Mouse (Mus musculus) forebrain, embryonic 11.5 days (tissue): ENCODE data around the gene 4930453N24Rik. TPM values are rescaled to one million over a fixed set of nuclear protein-coding genes. Genes with fewer than 3 reads are reported as not detected.

ENCODE experiments used
- ATAC-seq: fragments of 200-750 bp; cut with Nextera tagmentation; replicated peaks from 2 replicates; pipeline ENCODE4 v1.8.0; 2017; ENCODE audit warnings: moderate TSS enrichment; ENCODE audit not compliant: low FRiP score
- DNase-seq: peaks from one replicate; pipeline ENCODE4 v3.0.0-alpha.2; 2017; ENCODE audit warnings: low spot score
- H3K27ac ChIP-seq: fragments of 300-500 bp; sonication (generic); 2 replicates; pipeline ENCODE4 v1.5.1; 2014; ENCODE audit warnings: low read depth, low read length
- H3K27me3 ChIP-seq: fragments of 300-500 bp; sonication (generic); 2 replicates; pipeline ENCODE4 v1.6.1; 2014; ENCODE audit warnings: mild to moderate bottlenecking, low read length, mixed read lengths; ENCODE audit not compliant: control insufficient read depth, insufficient read depth
- H3K36me3 ChIP-seq: fragments of 300-500 bp; sonication (generic); 2 replicates; pipeline ENCODE4 v1.6.1; 2014; ENCODE audit warnings: mild to moderate bottlenecking, low read length, moderate library complexity, mixed read lengths; ENCODE audit not compliant: control insufficient read depth, insufficient read depth
- H3K4me1 ChIP-seq: fragments of 300-500 bp; sonication (generic); replicated peaks from 2 replicates; pipeline ENCODE4 v1.6.1; 2014; ENCODE audit warnings: low read length, mixed read lengths; ENCODE audit not compliant: control insufficient read depth, insufficient read depth
- H3K4me2 ChIP-seq: fragments of 300-500 bp; sonication (generic); 2 replicates; pipeline ENCODE4 v1.6.1; 2014; ENCODE audit warnings: low read depth, mild to moderate bottlenecking, low read length, moderate library complexity, mixed read lengths; ENCODE audit not compliant: severe bottlenecking
- H3K4me3 ChIP-seq: fragments of 300-500 bp; sonication (generic); 2 replicates; pipeline ENCODE4 v1.5.1; 2014; ENCODE audit warnings: low read depth, low read length
- H3K9ac ChIP-seq: fragments of 300-500 bp; sonication (generic); 2 replicates; pipeline ENCODE4 v1.6.1; 2014; ENCODE audit warnings: low read length
- H3K9me3 ChIP-seq: fragments of 300-500 bp; sonication (generic); 2 replicates; pipeline ENCODE4 v1.6.1; 2016; ENCODE audit warnings: low read length, mixed read lengths; ENCODE audit not compliant: control insufficient read depth
- WGBS: fragments of 180-500 bp; shearing (Covaris S2); extraction: QIAGEN DNeasy Blood & Tissue Kit; methylation state at CpG from one replicate; pipeline ENCODE4 v1.1.7; 2014; 5-methylcytosine and 5-hydroxymethylcytosine counted together
- polyA plus RNA-seq: library from polyadenylated mRNA; unstranded; fragments of >200 nt; fragmentation: Nextera tagmentation; extraction: Ambion mirVana; gene quantifications from 2 replicates; pipeline ENCODE4 v1.2.1, GENCODE M21; 2014

The 4930453N24Rik gene
- polyA plus RNA-seq, result 28.9 and 33.0 TPM in 2 replicates

DNA sequence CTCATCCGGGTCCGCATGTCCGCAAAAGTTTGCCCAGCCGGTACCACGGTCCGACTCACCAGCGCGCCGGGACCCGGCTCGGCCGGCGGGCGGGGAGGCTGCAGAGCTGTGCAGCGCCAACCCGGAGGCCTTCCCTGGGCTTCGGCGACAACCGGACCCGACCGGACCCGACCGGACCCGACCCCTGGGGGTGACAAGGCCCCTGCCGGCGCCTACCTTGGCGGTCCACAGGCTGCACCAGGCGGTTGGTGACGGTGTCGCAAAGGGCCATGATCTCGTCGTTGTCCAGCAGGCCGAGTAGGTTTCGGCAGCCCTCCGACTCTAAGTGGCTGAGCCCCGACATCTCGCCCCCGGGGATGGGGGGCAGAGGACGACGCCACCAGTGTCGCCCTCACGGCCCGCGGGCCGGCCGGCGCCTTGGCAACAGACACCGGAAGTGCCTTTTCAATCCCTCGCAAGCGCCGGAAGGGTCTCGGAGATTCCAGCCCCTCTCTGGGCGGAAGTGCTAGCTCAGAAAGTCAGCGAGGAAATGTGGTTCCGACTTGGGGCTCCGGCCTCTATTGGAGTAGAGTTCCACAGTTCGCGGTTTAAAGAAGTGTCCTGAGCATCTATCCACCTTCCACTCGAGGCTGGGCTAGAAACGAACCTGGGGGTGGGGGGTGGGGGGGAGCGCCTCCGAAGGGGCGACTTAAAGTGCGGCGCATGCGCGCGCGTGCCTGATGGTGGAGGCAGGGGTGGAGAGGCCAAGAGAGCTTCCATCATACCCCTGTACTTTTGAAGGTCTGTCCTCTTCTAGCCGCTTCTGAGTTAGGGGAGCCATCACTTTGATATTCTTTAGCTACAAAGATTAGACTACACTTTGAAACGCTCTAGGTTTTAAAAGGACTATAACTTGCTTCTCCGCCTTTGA is at the start of gene 4930453N24Rik:
4930453N24Rik (minus strand) TSS at position 641 of the 910 bp plus-strand sequence.
- Histone ChIP-seq H3K4me1 (0 out of 2 replicates have a peak, but pooled peaks cover 2% of the 10 kb centered on the region), H3K36me3 (peaks cover 2% of the 10 kb centered on the region; the same call in 1 of the 2 replicates), H3K4me2 (peak within 1 kb of the TSS; percentile 46), H3K9me3 (no peaks in the 10 kb centered on the region), H3K9ac (peak within 1 kb of the TSS; percentile 82), H3K27me3 (no peaks in the 10 kb centered on the region), H3K27ac (peak within 1 kb of the TSS; percentile 74), H3K4me3 (peak within 1 kb of the TSS; percentile 81)
- peak; percentile 91 for DNase-seq
- ATAC-seq, result peak; percentile 95
- 2% methylated on average over 72 of the region's 72 CpGs for WGBS

DNA sequence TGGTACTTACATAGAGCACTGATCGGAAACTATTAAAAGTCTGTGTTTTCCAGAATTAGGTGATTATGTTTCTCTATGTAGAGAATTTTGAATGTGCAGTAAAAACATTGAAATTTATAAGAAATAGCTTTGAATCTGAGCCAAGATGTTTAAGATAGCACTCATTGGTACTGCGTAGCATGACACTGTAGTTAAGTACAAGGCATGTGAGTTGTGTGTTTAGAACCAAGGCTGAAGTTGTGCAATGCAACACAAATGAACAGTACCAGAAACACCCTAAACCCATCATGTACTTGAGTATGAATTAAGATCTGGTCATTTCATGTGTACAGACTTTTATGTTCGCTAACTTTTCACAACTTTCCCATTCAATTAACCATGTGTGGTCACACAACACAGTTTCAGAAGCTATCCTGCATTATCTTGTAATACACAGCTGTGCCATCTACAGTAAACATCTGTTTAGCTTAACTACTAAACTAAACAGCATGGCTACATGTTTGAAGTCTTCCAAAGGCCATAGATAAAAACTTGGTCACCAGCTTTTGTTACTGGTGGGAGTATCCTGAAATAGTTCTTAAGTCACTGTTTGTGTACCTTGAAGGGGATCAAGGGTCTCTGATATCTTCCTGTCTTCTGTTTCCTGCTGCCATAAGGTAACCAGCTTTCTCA is 46.3 kb upstream of the 4930453N24Rik start:
- DNase-seq (no peak), ATAC-seq (no peak)
- Histone ChIP-seq H3K9me3 (no peaks in the 10 kb centered on the region), H3K27me3 (no peaks in the 10 kb centered on the region), H3K4me2 (no peak overlapping the region), H3K4me3 (no peak overlapping the region), H3K4me1 (no peaks in the 10 kb centered on the region), H3K36me3 (no peaks in the 10 kb centered on the region), H3K9ac (no peak overlapping the region), H3K27ac (no peak overlapping the region)
- WGBS, result 98% methylated on average over 3 of the region's 3 CpGs

DNA sequence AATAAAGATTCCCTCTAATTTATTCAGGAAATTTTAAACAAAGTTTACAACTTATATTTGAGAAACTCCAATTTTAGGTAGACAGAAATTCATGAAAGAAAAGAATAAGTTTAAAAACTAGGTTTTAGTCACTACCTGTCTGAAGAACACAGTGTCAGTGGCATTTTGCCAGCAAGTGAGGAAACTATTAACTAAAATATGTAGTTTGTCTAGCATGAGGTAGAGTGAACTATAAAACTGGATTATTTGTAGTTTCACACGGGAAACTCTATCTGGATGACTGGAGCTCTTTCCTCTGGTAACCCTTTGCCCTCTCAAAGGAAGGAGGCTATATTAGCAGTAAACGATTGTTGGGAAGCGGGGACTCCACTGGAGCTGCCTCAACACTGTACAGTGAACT is 32.1 kb upstream of the 4930453N24Rik start:
- H3K9me3 ChIP-seq, result no peaks in the 10 kb centered on the region
- no peak overlapping the region for H3K9ac ChIP-seq
- no peaks in the 10 kb centered on the region for H3K4me1 ChIP-seq
- no peak overlapping the region for H3K27ac ChIP-seq
- 90% methylated on average over 3 of the region's 3 CpGs for WGBS
- H3K27me3 ChIP-seq, result no peaks in the 10 kb centered on the region
- no peak for DNase-seq
- ATAC-seq, result no peak
- H3K4me3 ChIP-seq, result no peak overlapping the region
- H3K36me3 ChIP-seq, result no peaks in the 10 kb centered on the region; the same call in 1 of the 2 replicates
- no peak overlapping the region for H3K4me2 ChIP-seq

DNA sequence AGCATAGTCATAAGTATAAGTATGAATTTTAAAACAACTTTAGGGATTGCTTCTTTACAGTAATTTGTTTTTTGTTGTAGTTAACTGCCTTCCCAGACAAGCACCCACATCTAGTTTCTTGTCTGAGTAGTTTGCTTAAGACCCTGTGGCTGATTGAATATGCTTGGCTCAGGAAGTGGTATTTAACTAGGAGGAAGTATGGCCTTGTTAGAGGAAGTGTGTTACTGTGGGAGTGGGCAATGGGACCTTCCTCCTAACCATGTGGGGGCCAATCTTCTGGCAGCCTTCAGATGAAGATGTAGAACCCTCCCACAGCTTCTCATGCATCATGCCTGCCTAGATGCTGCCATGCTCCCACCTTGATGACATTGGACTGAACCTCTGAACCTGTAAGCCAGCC is 30.7 kb upstream of the 4930453N24Rik start:
- Histone ChIP-seq H3K4me1 (no peaks in the 10 kb centered on the region), H3K27ac (no peak overlapping the region), H3K9me3 (no peaks in the 10 kb centered on the region), H3K4me3 (no peak overlapping the region), H3K36me3 (no peaks in the 10 kb centered on the region; the same call in 1 of the 2 replicates), H3K9ac (no peak overlapping the region), H3K4me2 (no peak overlapping the region), H3K27me3 (no peaks in the 10 kb centered on the region)
- no peak for ATAC-seq
- no peak for DNase-seq

DNA sequence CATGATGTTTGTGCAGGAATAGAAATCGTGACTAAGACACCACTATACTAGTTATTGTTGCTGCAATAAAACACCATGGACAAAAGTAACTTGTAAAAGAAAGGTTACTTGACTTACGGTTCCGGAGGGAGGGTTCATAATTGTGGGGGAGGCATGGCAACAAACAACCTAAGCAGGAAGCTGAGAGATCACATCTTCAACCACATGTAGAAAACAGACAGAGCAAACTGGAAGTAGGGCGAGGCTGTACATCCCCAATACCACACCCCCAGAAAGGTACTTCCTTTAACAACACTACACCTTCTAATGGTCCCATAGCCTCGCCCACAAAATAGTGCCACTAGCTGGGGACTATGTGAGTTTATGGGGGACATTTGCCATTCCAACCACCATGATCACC is 29.4 kb upstream of the 4930453N24Rik start:
- Histone ChIP-seq H3K36me3 (no peaks in the 10 kb centered on the region; the same call in 1 of the 2 replicates), H3K27ac (no peak overlapping the region), H3K9me3 (no peaks in the 10 kb centered on the region), H3K4me1 (no peaks in the 10 kb centered on the region), H3K4me2 (no peak overlapping the region), H3K4me3 (no peak overlapping the region), H3K27me3 (no peaks in the 10 kb centered on the region), H3K9ac (no peak overlapping the region)
- 92% methylated on average over 5 of the region's 5 CpGs for WGBS
- DNase-seq, result no peak
- no peak for ATAC-seq

DNA sequence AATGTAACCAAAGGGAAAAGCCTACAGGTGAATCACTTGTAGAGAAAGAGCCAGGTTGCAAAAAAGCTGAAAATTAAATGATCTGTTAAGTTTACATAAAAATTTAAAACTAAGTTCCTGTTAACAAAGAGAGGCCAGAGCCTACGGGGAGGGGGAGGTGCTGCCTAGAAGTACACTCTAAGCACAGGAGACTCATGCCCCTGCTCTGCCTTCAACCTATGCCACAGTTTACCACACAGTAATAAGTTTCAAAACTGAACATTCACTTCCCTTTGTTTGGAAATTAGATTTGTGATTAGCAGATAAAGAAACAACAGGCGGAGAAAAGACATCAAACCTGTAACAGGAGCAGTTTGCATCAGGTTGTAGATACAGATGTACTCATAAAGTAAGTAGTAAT is 23.8 kb upstream of the 4930453N24Rik start:
- ATAC-seq, result no peak
- WGBS, result 94% methylated on average over 2 of the region's 2 CpGs

DNA sequence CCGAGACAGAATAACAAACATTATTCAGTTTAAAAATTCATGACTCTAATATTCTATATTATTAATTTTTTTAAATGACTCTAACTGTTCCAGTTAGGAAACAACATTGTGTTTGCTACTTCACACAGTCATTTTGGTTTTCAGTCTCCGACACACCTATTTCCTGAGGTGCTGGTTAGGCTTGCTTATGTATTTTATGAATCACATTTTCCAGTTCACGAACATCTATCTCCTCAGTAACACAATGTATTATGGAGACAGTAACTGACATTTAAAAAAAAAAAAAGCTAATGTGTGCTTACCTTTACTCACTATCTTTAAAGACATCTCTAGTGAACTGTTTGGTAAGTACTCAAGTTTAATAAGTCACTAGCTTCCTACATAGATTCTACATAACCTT is 18.7 kb upstream of the 4930453N24Rik start:
- H3K27ac ChIP-seq, result no peak overlapping the region
- no peak overlapping the region for H3K4me3 ChIP-seq
- H3K4me1 ChIP-seq, result no peaks in the 10 kb centered on the region
- 92% methylated on average over 3 of the region's 3 CpGs for WGBS
- no peak overlapping the region for H3K4me2 ChIP-seq
- DNase-seq (no peak), ATAC-seq (no peak)
- no peaks in the 10 kb centered on the region; the same call in 1 of the 2 replicates for H3K36me3 ChIP-seq
- no peak overlapping the region for H3K9ac ChIP-seq
- no peaks in the 10 kb centered on the region for H3K27me3 ChIP-seq
- no peaks in the 10 kb centered on the region for H3K9me3 ChIP-seq

More for the DNA sequence above, 23.8 kb upstream of the 4930453N24Rik start:
- Histone ChIP-seq H3K9ac (no peak overlapping the region), H3K36me3 (no peaks in the 10 kb centered on the region), H3K27me3 (no peaks in the 10 kb centered on the region), H3K4me2 (no peak overlapping the region), H3K27ac (no peak overlapping the region), H3K4me1 (no peaks in the 10 kb centered on the region), H3K4me3 (no peak overlapping the region), H3K9me3 (no peaks in the 10 kb centered on the region)
- no peak for DNase-seq

DNA sequence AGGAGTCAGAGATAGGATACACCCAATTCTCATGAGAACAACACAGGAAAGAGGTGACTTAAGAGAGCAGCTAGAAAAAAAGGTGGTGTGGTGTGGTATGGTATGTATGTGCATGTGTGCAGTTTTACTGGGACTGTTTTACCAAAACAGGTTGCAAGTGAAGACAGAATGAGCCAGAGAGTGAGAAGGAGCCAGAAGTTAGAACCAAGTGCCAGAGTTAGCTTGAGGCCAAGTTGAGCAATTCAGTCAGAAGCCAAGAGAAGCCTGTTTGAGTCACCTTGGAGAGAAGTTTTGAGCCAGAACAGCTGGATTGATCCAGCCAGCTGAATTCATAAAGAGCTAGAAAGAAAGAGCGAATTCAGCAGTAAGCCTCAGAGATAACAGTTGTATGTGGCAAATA is 4.6 kb upstream of the 4930453N24Rik start:
- ATAC-seq, result no peak
- WGBS, result 93% methylated on average over 1 of the region's 1 CpGs

More for the DNA sequence above, 4.6 kb upstream of the 4930453N24Rik start:
- Histone ChIP-seq H3K9ac (no peak overlapping the region), H3K4me2 (no peak overlapping the region), H3K4me3 (no peak overlapping the region), H3K27ac (no peak overlapping the region), H3K36me3 (no peaks in the 10 kb centered on the region), H3K9me3 (no peaks in the 10 kb centered on the region), H3K4me1 (no peaks in the 10 kb centered on the region), H3K27me3 (no peaks in the 10 kb centered on the region)
- no peak for DNase-seq
